Mouse (Mus musculus) frontal cortex, postnatal 25 days (tissue): ENCODE measurements at regions not wholly inside any gene's neighbourhood (a gene's known extent, or its start where the extent isn't known, plus 50 kb on each side); places are given as distances from the start of the nearest gene placed in this dataset.

ENCODE experiments used
- DNase-seq, 2 experiments: peaks; one replicate each; pipeline ENCODE4 v3.0.0; 2022; ENCODE audit warnings: low spot score in 2 of 2

DNA sequence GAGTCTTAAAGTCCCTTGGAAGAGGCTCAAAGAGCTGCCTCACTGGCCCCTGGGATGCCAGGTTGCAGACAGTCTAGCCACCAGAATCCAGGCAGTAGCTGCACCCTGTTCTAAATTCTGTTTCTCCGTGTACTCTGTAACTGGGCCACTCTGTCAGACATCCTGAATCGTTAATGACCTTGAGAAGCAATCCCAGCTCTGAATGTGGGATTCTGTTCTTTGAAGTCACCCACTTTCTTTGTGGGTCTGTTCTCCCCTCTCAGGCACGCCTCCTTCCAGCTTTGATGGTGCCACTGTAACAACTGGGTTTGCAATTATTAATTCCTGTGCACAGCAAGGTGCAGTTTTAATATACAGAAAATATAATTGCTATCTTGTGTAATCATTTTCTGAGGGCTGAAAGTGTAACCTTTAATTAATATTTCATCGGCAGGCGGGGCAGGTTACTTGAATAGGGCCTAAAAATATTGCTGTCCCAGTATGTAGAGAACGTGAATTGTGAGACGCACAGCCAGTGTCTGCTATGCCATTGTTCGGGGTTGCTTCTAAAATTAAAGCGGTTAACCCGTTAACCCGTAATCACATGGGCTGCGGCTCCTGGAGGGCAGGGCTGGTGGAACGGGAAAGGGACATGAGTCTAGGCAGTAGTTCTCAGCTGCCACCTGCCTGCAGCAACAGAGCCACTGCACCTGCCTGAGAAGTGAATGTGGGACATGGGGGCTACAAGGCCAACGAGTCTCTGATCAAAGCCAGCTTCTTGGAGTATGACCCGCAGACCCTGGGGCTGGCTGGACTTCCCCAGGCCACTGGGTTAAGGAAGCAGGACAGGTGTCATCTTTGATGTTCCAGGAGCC lies 64.3 kb upstream of the Id2 start:
- no peak for DNase-seq

DNA sequence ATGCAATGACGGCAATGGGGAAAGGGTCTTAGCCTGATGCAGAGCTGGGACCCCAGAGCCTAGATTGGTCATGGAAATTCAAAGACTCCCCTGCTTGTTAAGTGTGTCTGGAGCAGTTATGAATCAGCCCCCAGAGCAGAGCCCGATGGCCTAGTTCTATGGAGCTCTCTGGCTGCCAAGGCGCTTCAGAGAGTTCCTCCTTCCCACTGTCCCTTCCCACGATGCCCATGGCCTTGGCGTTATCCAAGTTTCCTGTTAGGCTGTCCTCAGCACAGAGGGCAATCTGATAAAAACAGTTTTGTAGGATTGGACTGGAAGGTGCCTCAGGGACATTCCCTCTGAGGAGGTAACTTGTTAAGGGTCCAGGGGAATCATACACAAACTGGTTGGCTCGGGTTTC lies 62.2 kb upstream of the Id2 start:
- no peak for DNase-seq

- no peak for DNase-seq
Measured at GRCm38 (mm10) chr12:25157238-25157637, 60.3 kb upstream of the Id2 start.

DNA sequence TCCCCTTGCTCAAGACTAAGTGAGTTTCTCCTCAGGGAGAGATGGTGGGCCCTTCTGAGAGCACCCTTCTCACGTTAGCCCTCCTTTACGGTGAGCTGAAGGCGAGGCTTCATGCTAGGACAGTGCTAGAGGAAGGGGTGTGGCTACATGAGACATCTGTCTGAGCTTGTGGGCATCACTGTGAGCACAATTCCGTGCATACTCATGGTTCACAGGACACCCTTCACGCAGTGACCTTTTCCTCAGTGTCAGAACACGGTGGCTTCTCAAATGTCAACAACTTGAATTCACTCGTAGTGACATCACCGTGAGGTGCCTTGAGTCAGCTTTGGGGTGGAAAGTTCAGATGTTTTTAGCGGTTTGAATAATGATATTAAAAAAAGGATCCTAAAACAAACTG lies 58.5 kb upstream of the Id2 start:
- DNase-seq: no peak

GRCm38 (mm10) chr12:25148099-25148498 lies 51.2 kb upstream of the Id2 start:
- no peak for DNase-seq
